Mouse (Mus musculus): ENCODE measurements around the gene Lamb1.
A peak's percentile ranks its signal among the peaks of the same experiment; 100 is the strongest.

Gene Lamb1

DNA sequence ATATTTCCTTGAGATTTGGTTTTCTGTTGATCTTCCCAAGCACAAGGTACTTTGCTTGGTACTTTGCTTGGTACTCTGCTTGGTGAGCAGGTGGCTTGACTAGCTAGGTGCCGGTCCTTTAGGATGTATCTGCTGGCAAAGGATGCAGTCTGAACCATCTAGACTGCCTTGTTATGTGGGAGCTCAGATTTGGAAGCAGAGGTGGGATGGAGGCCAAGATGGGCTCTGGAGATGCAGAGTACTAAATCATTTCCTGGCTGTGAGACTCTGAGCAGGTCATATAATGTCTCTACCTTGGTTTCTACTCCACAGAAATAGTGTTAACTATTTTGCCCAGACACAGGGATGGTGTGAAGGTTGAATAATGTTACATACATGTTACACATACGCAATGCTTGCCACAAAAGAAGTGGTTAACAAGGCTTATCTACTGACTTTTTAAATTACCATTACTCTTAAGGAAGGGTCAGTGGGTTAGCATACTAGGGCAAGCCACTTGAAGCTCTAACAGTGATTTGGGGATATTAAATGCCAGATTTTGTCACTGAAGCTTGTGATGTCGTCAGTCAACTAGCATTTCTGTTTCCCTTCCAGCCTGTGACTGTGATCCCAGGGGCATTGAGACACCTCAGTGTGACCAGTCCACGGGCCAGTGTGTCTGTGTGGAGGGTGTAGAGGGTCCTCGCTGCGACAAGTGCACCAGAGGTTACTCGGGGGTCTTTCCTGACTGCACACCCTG is 52.8 kb downstream of the Lamb1 start:
- DNase-seq (ENCODE audit: low spot score): no peak

DNA sequence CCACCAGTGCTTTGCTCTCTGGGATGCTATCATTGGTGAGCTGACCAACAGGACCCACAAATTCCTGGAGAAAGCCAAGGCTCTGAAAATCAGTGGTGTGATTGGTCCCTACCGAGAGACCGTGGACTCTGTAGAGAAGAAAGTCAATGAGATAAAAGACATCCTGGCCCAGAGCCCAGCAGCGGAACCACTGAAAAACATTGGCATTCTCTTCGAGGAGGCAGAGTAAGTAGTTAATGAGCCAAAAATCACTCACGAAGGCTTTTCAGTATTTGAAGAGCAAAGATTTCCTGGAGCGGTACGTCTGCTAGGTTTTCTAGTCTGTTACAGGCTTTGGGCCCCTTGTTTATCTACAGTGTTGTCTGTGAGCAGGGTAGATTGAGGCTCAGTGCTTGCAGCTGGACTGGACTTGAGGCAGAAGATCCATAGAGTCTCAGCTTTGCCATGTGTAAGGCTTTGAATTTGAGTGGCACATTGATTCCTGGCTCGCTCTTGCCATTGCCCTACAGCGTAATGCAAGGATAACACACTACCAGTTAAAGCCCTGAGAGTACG is 53.5 kb downstream of the Lamb1 start:
- no peak for DNase-seq (ENCODE audit: low spot score)

DNA sequence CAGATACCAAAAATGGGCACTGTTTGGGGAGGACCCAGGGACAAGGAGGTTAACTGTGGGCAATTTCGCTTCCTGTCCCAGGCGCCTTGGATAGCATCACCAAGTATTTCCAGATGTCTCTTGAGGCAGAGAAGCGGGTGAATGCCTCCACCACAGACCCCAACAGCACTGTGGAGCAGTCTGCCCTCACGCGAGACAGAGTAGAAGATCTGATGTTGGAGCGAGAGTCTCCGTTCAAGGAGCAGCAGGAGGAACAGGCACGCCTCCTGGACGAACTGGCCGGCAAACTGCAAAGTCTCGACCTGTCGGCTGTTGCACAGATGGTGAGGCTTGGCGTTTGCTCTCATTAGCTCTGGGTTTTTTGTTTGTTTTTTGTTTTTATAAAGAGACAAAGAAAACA is 55.8 kb downstream of the Lamb1 start:
- no peak for DNase-seq (ENCODE audit: low spot score)

DNA sequence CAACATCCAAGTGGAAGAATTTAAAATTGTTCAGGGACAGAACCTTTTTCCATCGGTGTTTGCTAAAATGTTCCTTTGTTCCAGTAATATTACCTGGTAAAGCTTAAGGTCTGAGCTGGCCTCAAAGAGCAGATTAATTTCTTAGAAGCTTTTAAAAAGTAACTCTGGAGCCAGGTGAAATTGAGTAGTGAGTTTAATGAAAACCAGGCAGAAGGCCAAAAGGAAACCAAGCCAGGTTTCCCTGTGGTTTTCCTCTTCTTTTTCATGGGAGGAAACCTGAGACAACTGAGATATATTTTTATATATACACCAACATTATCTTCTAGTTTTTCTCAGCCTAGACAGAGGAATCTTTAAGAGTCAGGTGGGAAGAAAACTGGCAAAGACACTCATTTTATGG is 56.5 kb downstream of the Lamb1 start:
- no peak for DNase-seq (ENCODE audit: low spot score)

DNA sequence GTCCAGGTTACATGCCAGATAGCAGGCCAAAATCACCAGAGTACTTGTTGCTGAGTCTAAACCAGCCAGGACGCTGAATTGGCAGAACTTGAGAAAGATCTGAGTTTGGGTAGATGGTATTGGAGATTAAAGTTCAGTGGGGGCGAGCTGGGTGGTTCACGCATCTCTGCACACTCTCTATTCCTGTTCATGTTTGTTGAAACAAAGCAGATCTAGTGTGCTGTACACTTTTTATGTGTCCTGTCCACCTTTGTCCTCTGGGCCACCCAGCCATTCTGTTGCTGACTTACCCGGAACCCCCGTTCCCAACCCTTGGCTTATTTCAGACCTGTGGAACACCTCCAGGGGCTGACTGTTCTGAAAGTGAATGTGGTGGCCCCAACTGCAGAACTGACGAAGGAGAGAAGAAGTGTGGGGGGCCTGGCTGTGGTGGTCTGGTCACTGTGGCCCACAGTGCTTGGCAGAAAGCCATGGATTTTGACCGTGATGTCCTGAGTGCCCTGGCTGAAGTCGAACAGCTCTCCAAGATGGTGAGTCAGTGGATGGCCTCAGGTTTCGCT is 58.2 kb downstream of the Lamb1 start:
- no peak for DNase-seq (ENCODE audit: low spot score)

DNA sequence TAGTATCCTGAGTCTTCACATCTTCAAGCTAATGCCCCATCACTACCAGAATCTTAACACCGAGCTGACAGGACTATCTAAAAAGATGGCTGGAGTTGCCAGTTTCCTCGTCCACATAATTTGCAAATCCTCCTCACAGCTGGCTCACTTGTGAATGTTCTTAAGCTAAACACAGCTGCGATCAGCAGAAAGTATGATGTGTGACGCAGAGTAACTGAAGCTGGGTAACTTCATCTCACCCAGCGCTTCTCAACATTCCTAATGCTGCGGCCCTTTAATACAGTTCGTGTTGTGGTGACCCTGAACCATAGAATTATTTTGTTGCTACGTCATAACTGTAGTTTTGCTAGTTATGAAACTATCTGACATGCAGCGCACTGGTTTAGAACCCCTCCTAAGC is 62.1 kb downstream of the Lamb1 start:
- DNase-seq (ENCODE audit: low spot score): no peak

DNA sequence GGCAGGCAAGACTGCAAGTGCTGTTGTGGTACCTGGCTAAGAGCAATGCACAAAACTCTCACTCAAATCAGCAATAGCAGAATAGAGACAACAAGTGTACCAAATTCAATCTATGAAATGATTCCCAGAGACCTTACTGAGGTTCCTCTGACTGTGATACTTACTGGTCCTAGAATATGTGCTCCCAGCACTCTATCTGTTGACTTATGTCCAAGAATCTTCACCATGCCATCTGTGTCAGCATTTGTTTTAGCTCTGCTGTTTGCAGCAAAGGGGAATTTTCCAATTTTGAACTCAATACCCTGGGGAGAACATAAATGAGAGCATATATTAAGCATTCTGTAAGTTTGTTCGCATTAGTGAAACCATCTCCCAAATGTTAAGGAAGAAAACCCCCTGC is 68.2 kb downstream of the Lamb1 start:
- no peak for DNase-seq (ENCODE audit: low spot score)

DNA sequence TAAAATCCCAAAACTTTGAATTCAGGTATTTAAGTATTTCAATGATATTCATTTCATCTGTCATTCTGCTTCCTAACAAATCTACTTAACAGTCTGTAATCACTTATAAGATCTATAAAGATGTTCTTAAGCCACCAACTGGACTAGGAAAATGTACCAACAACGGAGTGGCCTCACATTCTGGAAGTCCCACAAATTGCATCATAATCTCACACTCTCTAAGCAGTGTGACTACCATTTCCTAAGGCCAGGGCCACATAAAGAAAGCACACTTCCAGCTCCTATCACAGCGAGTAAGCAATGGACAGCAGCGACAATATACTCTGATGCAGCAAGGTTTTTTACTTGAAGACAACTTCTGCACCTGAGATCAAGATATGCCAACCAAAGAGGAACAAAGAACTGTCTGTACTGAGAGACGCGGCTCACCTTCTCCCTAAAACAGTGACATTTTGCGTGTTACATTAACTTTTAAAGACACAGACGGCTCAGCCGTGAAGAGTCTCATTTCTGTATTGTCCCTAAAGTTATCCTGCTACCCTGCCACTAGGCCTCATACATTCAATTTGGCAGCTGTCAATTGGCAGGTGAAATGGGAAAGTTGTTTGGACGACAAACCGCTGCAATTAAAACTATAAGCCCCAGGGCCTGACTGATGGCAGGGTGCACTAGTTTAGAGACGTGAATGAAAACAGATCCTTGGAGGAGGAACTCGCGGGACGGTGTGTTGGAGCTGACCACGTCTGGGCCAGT is 85.3 kb downstream of the Lamb1 start:
- no peak for DNase-seq (ENCODE audit: low spot score)

DNA sequence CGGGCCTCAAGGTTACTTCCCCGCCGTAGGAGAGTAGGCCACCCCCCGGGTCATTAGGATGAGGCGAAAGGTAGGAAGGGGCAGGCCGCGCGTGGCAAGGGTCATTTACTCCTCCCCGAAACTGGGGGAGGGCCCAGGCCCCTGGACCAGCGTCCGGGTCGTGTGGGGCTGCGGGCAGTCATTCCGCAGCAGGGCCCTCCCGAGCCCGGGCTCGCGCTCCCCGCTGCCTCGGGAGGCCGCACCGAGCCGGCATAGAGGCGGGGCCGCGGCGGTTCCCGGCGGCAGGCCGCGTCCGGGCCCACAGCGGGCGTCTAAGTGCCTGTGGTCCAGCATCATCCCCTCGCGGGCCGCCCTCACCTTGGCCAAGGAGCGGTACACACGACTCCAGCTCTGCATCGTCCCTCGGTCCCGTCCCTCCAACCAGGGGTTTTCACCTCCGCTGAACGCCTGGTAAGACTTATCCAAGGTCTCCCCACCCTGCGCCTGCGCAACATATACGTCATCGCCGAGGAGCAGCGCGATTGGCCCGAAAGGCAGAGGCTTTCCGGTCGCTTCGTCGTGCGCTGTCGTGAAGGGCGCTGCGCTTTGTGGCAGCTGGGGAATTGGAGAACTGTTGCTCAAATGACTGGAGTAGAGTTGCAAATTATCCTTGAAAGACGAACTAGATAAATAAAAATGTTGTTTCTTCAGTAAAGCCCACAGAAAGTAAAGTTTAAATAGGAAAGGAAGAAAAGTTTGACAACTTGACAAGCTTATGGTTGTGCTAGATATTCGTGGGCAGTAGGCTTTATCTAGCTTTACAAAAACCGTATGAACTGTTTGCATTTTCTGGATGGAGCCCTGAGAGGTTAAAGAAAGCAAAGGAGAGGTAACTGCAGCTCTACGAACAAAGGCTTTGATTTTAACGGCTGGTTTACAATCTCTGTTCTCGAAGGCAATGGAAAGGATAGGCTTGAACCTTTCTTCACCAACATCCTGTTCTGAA is 86.2 kb downstream of the Lamb1 start, which contains the start of gene Dld:
Gene Dld (minus strand): TSS at position 510 of the 985 bp plus-strand sequence.
- DNase-seq (ENCODE audit: low spot score): peak; percentile 98

DNA sequence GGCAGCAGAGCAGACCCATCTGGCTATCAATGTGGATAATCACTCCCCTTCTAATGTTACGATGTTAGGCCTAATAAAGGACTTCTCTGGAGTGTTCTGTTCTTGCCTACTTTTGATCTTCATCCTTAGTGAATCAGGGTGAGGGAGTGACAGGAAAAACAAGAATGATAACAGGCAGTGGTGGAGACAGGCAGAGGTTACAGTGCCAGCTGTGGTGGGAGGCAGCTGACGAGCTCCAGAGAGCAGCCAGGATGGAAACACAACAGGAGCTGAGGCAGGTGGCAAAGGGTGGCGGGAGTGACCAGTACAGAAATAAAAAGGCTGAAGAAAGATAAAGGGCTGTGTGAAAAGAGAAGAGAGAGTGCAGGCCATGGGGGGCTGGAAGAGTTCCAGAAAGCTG is 101.4 kb downstream of the Lamb1 start:
- DNase-seq (ENCODE audit: low spot score): no peak

DNA sequence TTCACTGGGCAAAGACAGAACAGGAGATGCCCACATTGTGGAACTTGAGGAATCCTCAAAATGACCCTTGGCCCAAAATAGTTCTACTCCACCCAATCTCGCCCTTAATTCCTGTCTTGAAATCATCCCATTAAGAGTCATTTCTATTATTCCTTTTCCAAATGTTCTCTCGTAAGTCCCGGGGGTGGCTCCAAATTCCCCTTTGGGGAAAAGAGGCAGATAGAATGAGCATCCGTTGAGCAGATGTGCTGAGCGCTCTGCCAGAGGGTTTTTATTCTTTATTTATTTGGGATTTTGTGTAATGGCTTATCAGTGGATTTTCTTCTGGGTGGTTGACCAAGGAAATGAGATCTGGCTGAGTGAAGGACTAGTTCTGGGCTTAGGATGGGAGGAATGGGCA is 102.7 kb downstream of the Lamb1 start:
- DNase-seq (ENCODE audit: low spot score): no peak

DNA sequence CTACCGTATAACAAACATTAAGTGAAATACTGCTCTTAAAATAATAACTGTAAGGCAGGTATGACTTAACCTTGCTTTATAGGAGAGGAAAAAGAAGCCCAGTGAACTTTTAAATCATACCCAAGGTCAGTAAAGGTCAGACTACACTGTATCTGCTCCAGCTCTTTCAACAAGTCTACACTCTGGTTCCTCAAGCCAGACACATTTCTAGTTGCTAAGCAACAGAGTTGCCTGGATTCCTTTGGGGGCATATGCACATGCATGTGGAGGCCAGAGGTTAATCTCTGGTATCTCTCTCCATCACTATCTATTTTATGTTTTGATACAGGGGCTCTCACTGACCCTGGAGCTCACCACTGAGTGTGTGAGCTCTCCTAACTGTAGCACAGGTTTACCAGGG is 104.1 kb downstream of the Lamb1 start:
- no peak for DNase-seq (ENCODE audit: low spot score)

DNA sequence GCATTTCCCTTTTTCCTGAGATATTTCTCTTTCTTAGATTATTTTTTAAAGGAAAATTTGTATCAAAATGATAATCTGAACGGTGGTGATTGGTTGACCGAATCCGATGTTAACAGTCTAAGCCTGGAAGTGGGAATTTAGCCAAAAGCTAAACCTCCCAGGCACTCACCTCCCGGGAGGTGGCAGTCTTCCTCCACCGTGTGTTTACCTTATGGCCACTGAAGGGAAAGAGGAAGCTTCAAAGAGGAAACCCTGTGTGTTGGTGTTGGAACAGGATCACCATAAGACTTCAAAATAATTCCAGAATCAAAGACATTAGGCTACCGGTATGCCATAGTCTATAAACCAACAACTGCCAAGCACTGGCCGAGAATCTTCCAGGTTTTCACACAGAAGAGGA is 104.6 kb downstream of the Lamb1 start:
- no peak for DNase-seq (ENCODE audit: low spot score)

DNA sequence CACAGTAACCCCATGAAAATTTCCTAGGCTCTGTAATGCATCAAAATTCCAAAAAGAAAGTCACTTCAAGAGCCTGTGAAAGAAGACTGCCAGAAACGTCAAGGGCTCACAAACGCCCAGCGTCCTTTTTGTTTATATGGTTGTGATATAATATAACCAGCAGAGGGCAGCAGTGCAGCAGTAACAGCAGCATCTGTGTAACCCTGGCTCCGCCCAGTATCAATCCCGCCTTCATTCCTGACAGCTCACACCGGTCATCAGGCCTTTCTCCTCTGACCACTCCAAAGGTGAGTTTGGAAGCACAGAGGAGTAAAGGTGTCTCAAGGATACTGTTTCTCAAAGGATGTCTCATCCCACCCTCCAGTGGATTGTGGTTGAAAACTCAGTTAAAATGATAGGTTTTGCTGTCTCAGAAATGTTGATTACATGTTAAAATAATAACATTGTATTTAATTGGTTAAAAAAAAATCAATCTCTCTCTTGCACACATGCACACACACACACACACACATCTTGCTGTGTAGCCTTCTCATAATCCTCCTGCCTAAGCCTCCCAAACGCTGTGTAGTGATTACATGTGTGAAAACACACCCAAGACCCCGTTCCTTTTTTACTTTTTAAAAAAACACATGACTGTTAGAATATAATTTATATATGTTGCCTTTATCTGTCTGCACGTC is 109.7 kb downstream of the Lamb1 start:
- peak; percentile 45 for DNase-seq (ENCODE audit: low spot score)

DNA sequence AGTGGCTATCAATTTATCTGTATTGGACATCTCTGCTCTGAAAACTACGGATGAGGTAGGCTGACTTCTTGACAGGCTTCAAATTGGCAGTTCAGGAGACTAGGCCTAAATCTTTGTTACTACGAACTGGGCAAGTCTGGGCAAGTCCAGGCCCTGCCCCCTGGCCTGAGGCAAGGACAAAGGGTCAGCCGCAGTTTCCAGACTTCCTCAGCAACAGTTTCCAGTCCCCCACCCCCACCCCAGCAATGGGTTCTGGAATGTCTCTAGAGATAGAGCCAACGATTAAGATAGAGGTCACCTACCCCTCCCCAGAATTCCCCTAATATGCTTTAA is 110.2 kb downstream of the Lamb1 start:
- DNase-seq (ENCODE audit: low spot score): no peak

DNA sequence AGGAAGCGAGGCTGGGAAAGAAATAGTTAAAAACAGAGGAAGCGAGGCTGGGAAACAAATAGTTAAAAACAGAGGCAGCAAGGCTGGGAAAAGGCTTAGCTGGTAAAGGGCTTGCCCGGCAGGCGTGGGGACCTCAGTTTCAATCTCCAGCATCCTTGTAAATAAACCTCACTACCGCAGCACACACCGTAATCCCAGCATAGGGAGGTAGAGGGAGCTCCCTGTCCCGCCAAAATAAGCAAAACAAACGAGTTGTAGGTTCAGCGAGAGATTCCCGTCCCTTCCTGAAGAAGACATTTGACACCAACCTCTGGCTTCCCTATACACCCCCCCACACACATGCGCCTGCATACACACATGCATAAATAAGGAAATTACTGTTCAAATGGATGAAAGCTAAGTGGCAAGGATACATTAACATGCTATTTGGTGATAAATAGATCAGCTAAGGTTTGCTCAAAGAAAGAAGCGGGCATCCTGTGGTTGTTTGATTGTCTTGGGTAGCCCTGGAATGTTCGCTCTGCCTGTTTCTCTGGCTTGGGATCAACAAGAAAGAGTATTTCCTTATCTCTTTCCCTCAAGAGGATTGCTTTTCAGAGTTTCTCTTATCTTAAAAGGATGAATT is 111.4 kb downstream of the Lamb1 start:
- no peak for DNase-seq (ENCODE audit: low spot score)

DNA sequence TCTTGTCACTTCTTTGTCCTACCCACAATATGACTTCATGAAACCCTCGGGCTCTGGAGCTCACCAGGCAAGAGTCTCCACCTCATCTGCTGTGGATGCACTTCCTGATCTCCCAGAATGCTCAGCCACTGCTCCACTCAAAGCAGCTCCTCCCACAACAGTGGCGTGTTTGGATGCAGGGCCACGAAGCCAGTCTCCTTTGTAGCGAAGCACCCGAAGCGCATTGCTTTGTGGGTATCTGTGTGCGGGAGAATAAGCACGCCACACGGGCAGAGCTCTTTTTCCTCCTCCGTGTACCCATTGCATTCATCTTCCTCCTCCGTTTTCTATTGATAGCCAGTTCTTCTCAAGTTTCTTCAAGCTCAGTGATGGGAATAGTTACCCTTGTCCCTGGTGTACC is 112.2 kb downstream of the Lamb1 start:
- DNase-seq (ENCODE audit: low spot score): no peak

Measured in testis, postnatal 14 days (tissue).